Mouse (Mus musculus) CH12.LX (cell line): ENCODE data around the gene Cmtm7. TPM values are rescaled to one million over a fixed set of nuclear protein-coding genes. Genes with fewer than 3 reads are reported as not detected.

Experiments
- DNase-seq: peaks from one replicate; pipeline ENCODE4 v3.0.0-alpha.2; 2013; ENCODE audit errors: extremely low read depth
- H3K27ac ChIP-seq: 2 replicates; pipeline ENCODE4 v1.5.1; 2012; ENCODE audit warnings: low read depth, mild to moderate bottlenecking, control low read depth, moderate library complexity; ENCODE audit not compliant: insufficient read depth
- H3K27me3 ChIP-seq: replicated peaks from 2 replicates; pipeline ENCODE3; 2012; ENCODE audit warnings: inconsistent platforms
- H3K36me3 ChIP-seq, 2 experiments: replicated peaks in 1 of 2; 2 replicates each; pipeline versions ENCODE3 to v1.6.1; 2012; ENCODE audit warnings: inconsistent platforms in 1 of 2, low read length in 1 of 2, mild to moderate bottlenecking in 1 of 2, mixed read lengths in 1 of 2, moderate library complexity in 1 of 2; ENCODE audit not compliant: control insufficient read depth in 1 of 2, insufficient read depth in 1 of 2
- H3K4me1 ChIP-seq, 2 experiments: 2 replicates each; pipeline ENCODE4 v1.6.1; 2012; ENCODE audit warnings: inconsistent platforms in 1 of 2, moderate library complexity in 1 of 2; ENCODE audit not compliant: insufficient read depth in 2 of 2, control insufficient read depth in 1 of 2
- H3K4me2 ChIP-seq: 2 replicates; pipeline ENCODE4 v1.6.1; 2012; ENCODE audit warnings: low read depth, mild to moderate bottlenecking, control low read depth; ENCODE audit not compliant: poor library complexity, insufficient read depth, severe bottlenecking
- H3K4me3 ChIP-seq, 3 experiments: fragments of 150-350 bp in 1 of 3; sonication (generic) in 1 of 3; replicated peaks in 1 of 3; 2 replicates each; pipeline versions ENCODE3 to v1.5.1; 2011 to 2012; ENCODE audit warnings: low read depth in 2 of 3, low read length in 2 of 3, mild to moderate bottlenecking in 2 of 3, moderate library complexity in 2 of 3, control low read depth in 1 of 3, improper control_type of control experiment in 1 of 3, inconsistent platforms in 1 of 3, mixed read lengths in 1 of 3; ENCODE audit not compliant: poor library complexity in 1 of 3
- H3K79me2 ChIP-seq: replicated peaks from 2 replicates; pipeline ENCODE4 v1.6.1; 2012; ENCODE audit warnings: mild to moderate bottlenecking, moderate library complexity; ENCODE audit not compliant: control insufficient read depth, poor library complexity, insufficient read depth, severe bottlenecking; ENCODE audit errors: extremely low read depth
- H3K9ac ChIP-seq: 2 replicates; pipeline ENCODE4 v1.6.1; 2012; ENCODE audit warnings: low read depth, mild to moderate bottlenecking, control low read depth, moderate library complexity; ENCODE audit not compliant: insufficient read depth
- H3K9me3 ChIP-seq: replicated peaks from 2 replicates; pipeline ENCODE3; 2012; ENCODE audit warnings: low read length, inconsistent platforms, mixed read lengths
- BHLHE40 ChIP-seq: IDR thresholded peaks from 2 replicates; pipeline ENCODE4 v1.6.1; 2011; ENCODE audit warnings: mild to moderate bottlenecking, low read depth, low read length, improper control_type of control experiment
- ELF1 ChIP-seq: IDR thresholded peaks from 2 replicates; pipeline ENCODE4 v1.6.1; 2014; ENCODE audit warnings: low read depth, mild to moderate bottlenecking, inconsistent platforms, low read length, improper control_type of control experiment
- EP300 ChIP-seq: IDR thresholded peaks from 2 replicates; pipeline ENCODE4 v1.6.1; 2011; ENCODE audit warnings: low read length, improper control_type of control experiment
- ETS1 ChIP-seq: conservative IDR thresholded peaks from 2 replicates; pipeline ENCODE4 v1.6.1; 2012; ENCODE audit warnings: low read depth, mild to moderate bottlenecking, inconsistent platforms, low read length, improper control_type of control experiment, moderate library complexity
- GABPA ChIP-seq: IDR thresholded peaks from 2 replicates; pipeline ENCODE4 v1.6.1; 2012; ENCODE audit warnings: low read depth, low read length, improper control_type of control experiment, inconsistent platforms; ENCODE audit not compliant: insufficient replicate concordance
- HCFC1 ChIP-seq: IDR thresholded peaks from 2 replicates; pipeline ENCODE4 v1.6.1; 2012; ENCODE audit warnings: low read depth, mild to moderate bottlenecking, inconsistent platforms, low read length, improper control_type of control experiment
- IRF4 ChIP-seq: IDR thresholded peaks from 2 replicates; pipeline ENCODE4 v1.6.1; 2014; ENCODE audit warnings: low read depth, mild to moderate bottlenecking, inconsistent platforms, low read length, improper control_type of control experiment
- JUND ChIP-seq: conservative IDR thresholded peaks from 2 replicates; pipeline ENCODE4 v1.6.1; 2011; ENCODE audit warnings: low read depth, low read length, improper control_type of control experiment
- KAT2A ChIP-seq: IDR thresholded peaks from 2 replicates; pipeline ENCODE4 v1.6.1; 2012; ENCODE audit warnings: low read length, improper control_type of control experiment, inconsistent platforms; ENCODE audit not compliant: insufficient replicate concordance
- MAZ ChIP-seq: IDR thresholded peaks from 2 replicates; pipeline ENCODE4 v1.6.1; 2012; ENCODE audit warnings: low read depth, mild to moderate bottlenecking, inconsistent platforms, low read length, improper control_type of control experiment, moderate library complexity
- MXI1 ChIP-seq: IDR thresholded peaks from 2 replicates; pipeline ENCODE4 v1.6.1; 2011; ENCODE audit warnings: mild to moderate bottlenecking, low read depth, low read length, improper control_type of control experiment
- MYC ChIP-seq: IDR thresholded peaks from 2 replicates; pipeline ENCODE4 v1.6.1; 2011; ENCODE audit warnings: low read depth, mild to moderate bottlenecking, improper control_type of control experiment, low read length
- NELFE ChIP-seq: IDR thresholded peaks from 2 replicates; pipeline ENCODE4 v1.6.1; 2011; ENCODE audit warnings: low read depth, low read length, improper control_type of control experiment
- PAX5 ChIP-seq: IDR thresholded peaks from 2 replicates; pipeline ENCODE4 v1.6.1; 2012; ENCODE audit warnings: low read length, inconsistent platforms, mixed read lengths
- POLR2A ChIP-seq: IDR thresholded peaks from 2 replicates; pipeline ENCODE4 v1.6.1; 2011; ENCODE audit warnings: low read depth, mild to moderate bottlenecking, improper control_type of control experiment, low read length
- SMC3 ChIP-seq: IDR thresholded peaks from 2 replicates; pipeline ENCODE4 v1.6.1; 2011; ENCODE audit warnings: low read depth, low read length, improper control_type of control experiment
- TCF12 ChIP-seq: IDR thresholded peaks from 2 replicates; pipeline ENCODE4 v1.6.1; 2014; ENCODE audit warnings: low read depth, mild to moderate bottlenecking, inconsistent platforms, low read length, improper control_type of control experiment
- UBTF ChIP-seq: IDR thresholded peaks from 2 replicates; pipeline ENCODE4 v1.6.1; 2012; ENCODE audit warnings: low read depth, mild to moderate bottlenecking, inconsistent platforms, low read length, improper control_type of control experiment, moderate library complexity
- USF1 ChIP-seq: IDR thresholded peaks from 2 replicates; pipeline ENCODE4 v1.6.1; 2014; ENCODE audit warnings: low read depth, mild to moderate bottlenecking, inconsistent platforms, low read length, improper control_type of control experiment
- ZC3H11A ChIP-seq: IDR thresholded peaks from 2 replicates; pipeline ENCODE4 v1.6.1; 2012; ENCODE audit warnings: low read depth, mild to moderate bottlenecking, inconsistent platforms, low read length, improper control_type of control experiment
- ZNF384 ChIP-seq: IDR thresholded peaks from 2 replicates; pipeline ENCODE4 v1.6.1; 2012; ENCODE audit warnings: low read depth, low read length, improper control_type of control experiment, inconsistent platforms
- dilution Hi-C: fragments of 300-500 bp; cut with MboI; formaldehyde crosslinking; loops from 2 replicates; pipeline ENCODE4 v1.14.3; 2020; ENCODE audit warnings: low sequenced_read_pairs; ENCODE audit not compliant: extremely low pct_unique_long_range_greater_than_20kb, extremely low pct_ligation_motif_present
- in situ Hi-C: fragments of 300-500 bp; cut with MboI; formaldehyde crosslinking; loops from 3 replicates; pipeline ENCODE4 v1.14.3; 2019; ENCODE audit warnings: low sequenced_read_pairs, low pct_ligation_motif_present, low pct_unique_long_range_greater_than_20kb, mixed read lengths
- polyA plus RNA-seq: library from polyadenylated mRNA; unstranded; fragments of >175 nt; gene quantifications from 2 replicates; pipeline ENCODE4 v1.2.1, GENCODE M21; 2012; ENCODE audit warnings: low read depth; ENCODE audit not compliant: insufficient read length
- total RNA-seq, 2 experiments: library from RNA; depleted of rRNA; stranded (reverse); fragments of 300-350 nt in 1 of 2; fragments of >200 nt in 1 of 2; gene quantifications; 2 replicates each; pipeline ENCODE4 v1.2.3; 2012 to 2014

Gene Cmtm7
- total and polyA plus RNA-seq, 3 experiments, result 45.5 to 80.8 (median 46.0) TPM

DNA sequence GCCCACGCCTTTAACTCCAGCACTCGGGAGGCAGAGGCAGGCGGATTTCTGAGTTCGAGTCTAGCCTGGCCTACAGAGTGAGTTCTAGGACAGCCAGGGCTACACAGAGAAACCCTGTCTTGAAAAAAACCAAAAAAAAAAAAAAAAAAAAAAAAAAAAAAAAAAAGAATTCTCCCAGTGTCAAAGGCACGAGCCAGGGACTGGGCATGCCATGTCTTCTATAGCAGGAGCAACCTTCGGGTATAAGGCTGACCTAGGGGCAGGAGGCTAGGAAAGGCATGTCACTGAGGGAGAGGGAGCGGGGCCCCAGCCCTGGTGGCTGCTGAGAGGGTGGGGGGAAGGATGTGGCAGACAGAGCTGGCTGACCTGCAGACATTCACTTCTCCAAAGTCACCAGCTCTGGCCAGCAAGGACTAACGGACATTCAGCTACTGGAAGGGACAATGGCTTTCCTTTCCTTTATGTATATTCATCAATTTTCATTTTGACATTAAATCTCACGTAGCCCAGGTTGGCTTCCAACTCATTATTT is 12.2 kb upstream of the Cmtm7 start:
- in situ Hi-C loops, result loop anchor here (5.0 to 10.0 kb wide), 2 partner anchors 37 to 131 kb away; no protein-coding TSS in a partner anchor
- H3K4me1 ChIP-seq, result peaks cover 0 to 13% of the 10 kb centered on the region in 2 experiments; a peak in 2 of 4 replicates
- no peak overlapping the region for H3K4me2 ChIP-seq
- H3K27ac ChIP-seq, result no peak overlapping the region
- H3K9me3 ChIP-seq, result no peaks in the 10 kb centered on the region
- H3K79me2 ChIP-seq, result no peaks in the 10 kb centered on the region
- no peak overlapping the region for H3K9ac ChIP-seq
- TF ChIP-seq PAX5 (no peak), ZNF384 (peak; percentile 58), BHLHE40 (no peak), ZC3H11A (no peak)
- dilution Hi-C loops, result no loop called here
- no peak overlapping the region for H3K4me3 ChIP-seq
- no peaks in the 10 kb centered on the region for H3K27me3 ChIP-seq
- DNase-seq, result no peak
- no peaks in the 10 kb centered on the region for H3K36me3 ChIP-seq

DNA sequence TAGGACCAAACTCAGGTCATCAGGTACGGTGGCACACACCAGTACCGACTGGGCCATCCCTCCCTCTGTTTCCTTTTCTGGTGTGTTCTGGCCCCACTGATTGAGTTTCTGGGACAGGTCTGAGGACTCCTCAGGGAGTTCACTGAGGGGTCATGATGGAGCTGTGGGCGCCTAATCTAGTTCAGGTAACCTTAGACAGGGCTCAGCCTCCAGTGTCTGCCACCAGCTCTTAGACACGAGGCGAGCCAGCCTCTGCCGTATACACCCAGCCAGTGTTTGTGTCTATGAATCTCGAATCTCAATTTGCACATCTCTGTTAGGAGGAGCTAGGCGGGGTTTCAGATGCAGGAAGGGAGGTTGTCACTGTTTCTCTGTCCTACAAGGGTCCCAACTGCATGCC is 8.3 kb upstream of the Cmtm7 start:
- Histone ChIP-seq H3K27me3 (no peaks in the 10 kb centered on the region), H3K36me3 (no peaks in the 10 kb centered on the region), H3K4me3 (no peak overlapping the region), H3K9ac (no peak overlapping the region), H3K79me2 (no peaks in the 10 kb centered on the region), H3K4me2 (no peak overlapping the region), H3K27ac (no peak overlapping the region), H3K4me1 (peaks cover 0 to 15% of the 10 kb centered on the region in 2 experiments; a peak in 2 of 4 replicates), H3K9me3 (peaks cover 6% of the 10 kb centered on the region)
- no peak for TF ChIP-seq POLR2A
- TF ChIP-seq EP300, result no peak
- TF ChIP-seq IRF4, result no peak
- TF ChIP-seq HCFC1, result no peak
- no peak for TF ChIP-seq GABPA
- no peak for TF ChIP-seq KAT2A
- TF ChIP-seq SMC3, result no peak
- TF ChIP-seq ELF1, result no peak
- TF ChIP-seq JUND, result no peak
- TF ChIP-seq MYC, result no peak
- no peak for TF ChIP-seq TCF12
- no peak for TF ChIP-seq MAZ
- TF ChIP-seq MXI1, result no peak
- TF ChIP-seq ZNF384, result no peak
- no peak for TF ChIP-seq USF1
- no peak for TF ChIP-seq ETS1
- no peak for TF ChIP-seq UBTF
- no peak for TF ChIP-seq NELFE
- dilution Hi-C loops (no loop called here), in situ Hi-C loops (loop anchor here (5.0 to 10.0 kb wide), 2 partner anchors 33 to 135 kb away; no protein-coding TSS in a partner anchor)
- no peak for DNase-seq
